Mouse (Mus musculus) adrenal gland, postnatal 36 days (tissue): ENCODE results near the gene Suox. TPM values are rescaled to one million over a fixed set of nuclear protein-coding genes. Genes with fewer than 3 reads are reported as not detected.
"Not testable (repeated sequence)": the region's sequence is repeated elsewhere in the genome, so short reads cannot be mapped to it uniquely, and the experiment has no call there.

ENCODE experiments used
- DNase-seq, 2 experiments: peaks; one replicate each; pipeline ENCODE4 v3.0.0; 2021; ENCODE audit warnings: mixed read lengths in 1 of 2
- total RNA-seq, 2 experiments: library from RNA; stranded (reverse); gene quantifications; 2 replicates each; pipeline ENCODE4 v1.2.3; 2021

Gene Suox
- total RNA-seq, 2 experiments from 2014 or later: 24.1 to 24.3 TPM

GRCm38 (mm10) chr10:128627398-128628317 lies 46.2 kb downstream of the Suox start:
- no peak for DNase-seq

DNA sequence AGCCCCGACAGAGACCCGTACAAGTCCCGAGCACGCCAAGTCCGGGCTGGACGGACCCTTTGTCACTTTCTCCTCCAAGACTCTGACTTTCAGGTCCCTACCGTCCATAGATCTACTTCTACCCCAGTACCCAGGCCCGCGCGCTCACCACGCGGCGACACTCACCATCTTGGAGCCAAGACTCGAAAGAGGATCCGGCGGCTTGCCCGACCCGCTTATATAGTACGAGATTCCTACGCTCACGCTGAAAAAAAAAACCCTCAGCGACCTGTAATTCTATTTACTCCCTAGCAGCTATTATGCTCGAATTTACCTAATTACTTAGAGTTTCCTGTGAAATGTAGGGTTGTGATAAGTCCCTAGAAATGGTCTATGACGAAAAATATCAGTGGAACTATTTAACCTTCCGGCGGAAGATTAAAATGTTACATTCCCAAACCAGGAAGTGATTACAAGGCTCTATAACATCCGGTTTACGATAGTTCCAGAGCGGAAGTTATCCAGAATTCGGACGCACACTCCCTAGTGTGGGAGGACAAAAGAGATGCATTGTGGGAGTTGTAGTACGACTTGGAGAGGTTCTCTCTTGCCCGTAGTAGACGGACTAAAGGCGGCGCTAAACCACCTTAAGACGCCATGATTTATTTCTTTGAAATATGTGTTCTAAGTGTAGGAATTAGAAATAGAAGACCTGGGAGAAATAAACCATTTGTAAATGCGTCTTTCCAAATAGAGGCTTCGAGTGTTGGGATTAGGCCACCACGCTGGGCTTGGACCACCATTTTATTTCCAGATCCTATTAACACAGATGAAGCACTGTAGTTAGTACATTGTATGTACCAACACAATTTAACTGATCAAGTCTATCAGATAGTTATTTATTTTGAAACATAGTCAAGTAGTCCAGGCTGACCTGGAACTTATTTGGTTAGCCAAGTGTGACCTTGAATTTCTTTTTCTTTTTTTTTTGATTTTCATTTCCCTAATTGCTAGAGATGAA lies 47.3 kb downstream of the Suox start, which contains the start of gene Rps26:
Rps26 (minus strand) TSS at position 437 of the 1,000 bp plus-strand sequence.
- DNase-seq: peak; percentile 85

DNA sequence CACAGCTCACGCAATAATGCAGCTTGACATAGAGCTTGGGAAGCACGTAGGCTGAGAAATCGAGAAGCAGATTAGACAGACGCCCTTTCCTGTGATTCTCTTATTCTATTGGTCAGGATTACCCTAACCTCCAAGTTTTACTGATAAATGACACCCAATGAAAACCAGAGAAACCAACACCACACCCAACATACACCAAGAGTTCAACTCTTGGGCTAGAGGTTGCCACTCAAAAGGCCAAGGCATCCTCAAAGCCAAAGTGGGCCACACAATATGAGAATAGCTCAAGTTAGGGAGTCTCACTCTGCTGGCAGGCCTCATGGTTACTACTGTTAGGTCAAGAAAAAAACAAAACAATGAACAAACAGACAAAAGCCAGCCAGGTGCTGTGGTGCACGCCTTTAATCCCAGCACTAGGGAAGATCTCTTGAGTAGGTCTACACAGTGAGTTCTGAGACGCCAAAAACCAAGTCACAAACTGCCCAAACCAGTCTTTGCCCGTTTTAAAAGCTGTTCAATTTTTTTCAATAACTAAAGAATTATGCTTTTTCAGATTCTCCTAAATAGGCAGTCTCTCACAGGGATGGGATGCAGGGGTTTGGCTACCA lies 48.5 kb downstream of the Suox start:
- DNase-seq: no peak

DNA sequence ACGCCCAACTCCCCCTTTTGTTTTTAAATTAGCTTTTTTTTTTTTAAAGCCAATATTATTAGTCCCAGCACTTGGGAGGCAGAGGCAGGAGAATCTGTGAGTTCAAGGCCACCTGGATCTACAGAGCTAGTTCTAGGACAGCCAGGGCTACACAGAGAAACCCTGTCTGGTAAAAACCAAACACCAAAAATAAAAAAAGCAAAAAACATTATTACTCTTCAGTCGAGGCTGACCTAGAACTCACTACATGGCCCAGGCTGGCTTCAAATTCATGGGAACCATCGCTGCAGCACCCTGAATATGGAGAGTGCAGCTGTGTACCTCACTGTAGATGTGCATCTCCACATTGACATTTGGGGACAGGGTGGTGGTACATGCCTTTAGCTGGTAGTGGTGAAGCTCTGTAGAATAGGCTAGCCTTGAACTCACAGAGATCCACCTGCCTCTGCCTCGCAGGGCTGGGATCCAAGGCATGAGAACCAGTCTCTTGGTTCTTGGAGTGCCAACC lies 50.7 kb downstream of the Suox start:
- DNase-seq: not testable (repeated sequence)

DNA sequence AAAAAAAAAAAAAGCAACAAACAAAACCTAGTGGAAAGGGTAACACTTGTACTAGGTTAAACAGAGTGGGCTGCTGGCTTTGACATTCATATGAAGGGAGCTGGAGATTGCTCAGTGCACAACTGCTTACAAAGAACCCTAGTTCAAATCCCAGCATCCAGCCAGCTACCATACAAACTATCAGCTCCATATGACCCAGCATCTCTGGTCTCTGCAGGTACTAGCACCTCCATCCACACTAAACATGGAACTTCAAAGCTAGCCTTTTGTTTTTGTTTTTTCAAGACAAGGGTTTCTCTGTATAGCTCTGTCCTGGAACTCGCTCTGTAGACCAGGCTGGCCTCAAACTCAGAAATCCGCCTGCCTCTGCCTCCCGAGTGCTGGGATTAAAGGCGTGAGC lies 51.2 kb downstream of the Suox start:
- no peak for DNase-seq

DNA sequence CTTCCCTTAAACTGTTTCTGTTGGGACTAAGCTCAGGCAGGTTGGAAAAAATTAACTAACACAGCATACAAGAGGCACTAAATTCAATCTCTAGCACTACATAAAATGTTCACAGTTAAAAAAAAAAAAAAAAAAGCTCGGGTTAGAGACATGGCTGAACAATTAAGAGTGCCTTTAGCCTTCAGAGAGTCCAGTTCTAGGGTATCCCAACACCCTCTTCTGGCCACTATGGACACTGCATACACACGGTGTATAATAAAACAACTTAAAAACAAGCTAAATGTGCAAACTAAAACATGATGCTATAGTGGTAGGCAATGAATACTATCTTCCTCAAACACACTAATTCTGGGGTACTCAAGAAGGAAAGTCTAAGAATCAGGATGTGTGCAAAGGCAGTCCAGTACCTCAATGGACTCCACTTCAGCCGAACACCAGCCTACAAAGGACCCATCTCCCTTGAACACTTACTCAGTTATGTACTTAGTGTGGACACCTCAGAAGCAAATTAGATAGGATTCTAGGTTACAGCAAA lies 51.8 kb downstream of the Suox start:
- DNase-seq: no peak

- DNase-seq: no peak
These were observed 53.6 kb downstream of the Suox start for GRCm38 (mm10) chr10:128620241-128620640.

Other genes with a start within 250 kb of the Suox start
- 100 to 1,000 TPM in 1 of 2 experiments, 10 to 100 TPM in 1; 97.5 to 104 TPM for gene Smarcc2, start 214.8 kb downstream of the Suox start, total RNA-seq
- 100 to 1,000 TPM; 812 to 946 TPM for gene Myl6, start 179.9 kb downstream of the Suox start, total RNA-seq
- 1 to 10 TPM; 5.6 to 6.1 TPM for gene Myl6b, start 175.4 kb downstream of the Suox start, total RNA-seq
- 10 to 100 TPM; 22.7 to 28.8 TPM for gene Esyt1, start 148.2 kb downstream of the Suox start, total RNA-seq
- 10 to 100 TPM; 11.9 to 15.2 TPM for gene Zc3h10, start 126.3 kb downstream of the Suox start, total RNA-seq
- gene Rpl41, start 124.8 kb downstream of the Suox start, total RNA-seq: 1,000 to 10,000 TPM; 2,845 to 2,862 TPM
- gene Pa2g4, start 108.1 kb downstream of the Suox start, total RNA-seq: 10 to 100 TPM; 83.1 to 89.4 TPM
- 1 to 10 TPM; 2.2 to 2.3 TPM for gene Erbb3, start 84.4 kb downstream of the Suox start, total RNA-seq
- 100 to 1,000 TPM; 697 to 707 TPM for gene Rps26, start 47.3 kb downstream of the Suox start, total RNA-seq
- 1 to 10 TPM; 1.5 to 2.2 TPM for gene Ikzf4, start 28.1 kb downstream of the Suox start, total RNA-seq
- gene Rab5b, start 22.2 kb upstream of the Suox start, total RNA-seq: 100 to 1,000 TPM; 111 to 125 TPM
- gene Pmel, start 30.1 kb upstream of the Suox start, total RNA-seq: 1 to 10 TPM in 1 of 2 experiments, under 1 TPM in 1; 0.82 to 1.4 TPM
- gene Cdk2, start 31.0 kb upstream of the Suox start, total RNA-seq: 10 to 100 TPM; 17.4 to 19.7 TPM
- 10 to 100 TPM; 16.2 to 20.2 TPM for gene Dgka, start 70.8 kb upstream of the Suox start, total RNA-seq
- gene Pym1, start 73.8 kb upstream of the Suox start, total RNA-seq: 10 to 100 TPM; 20.8 to 21.9 TPM
- 10 to 100 TPM; 39.7 to 57.0 TPM for gene Mmp19, start 116.8 kb upstream of the Suox start, total RNA-seq
- gene Dnajc14, start 130.0 kb upstream of the Suox start, total RNA-seq: 10 to 100 TPM; 60.1 to 77.1 TPM
- gene Tmem198b, start 130.3 kb upstream of the Suox start, total RNA-seq: 1 to 10 TPM; 7.6 to 8.9 TPM
- 10 to 100 TPM; 50.4 to 60.8 TPM for gene Sarnp, start 143.3 kb upstream of the Suox start, total RNA-seq
- gene Ormdl2, start 147.6 kb upstream of the Suox start, total RNA-seq: 10 to 100 TPM; 41.8 to 43.8 TPM
- 1 to 10 TPM; 1.7 to 2.3 TPM for gene Gdf11, start 217.6 kb upstream of the Suox start, total RNA-seq
- 100 to 1,000 TPM; 285 to 398 TPM for gene Cd63, start 226.9 kb upstream of the Suox start, total RNA-seq
- gene Rdh5, start 248.8 kb upstream of the Suox start, total RNA-seq: 10 to 100 TPM; 12.0 to 14.0 TPM
- 100 to 1,000 TPM; 187 to 198 TPM for gene Bloc1s1, start 250.0 kb upstream of the Suox start, total RNA-seq